Mouse (Mus musculus) right cerebral cortex, adult 2 months (tissue): ENCODE measurements around the gene Gdpgp1.

Experiments
- DNase-seq, 2 experiments: peaks; one replicate each; pipeline ENCODE4 v3.0.0; 2021 to 2022; ENCODE audit warnings: low spot score in 2 of 2

Gdpgp1 gene

GRCm38 (mm10) chr7:80221179-80221750 is 11.4 kb upstream of the Gdpgp1 start:
- DNase-seq, result no peak

GRCm38 (mm10) chr7:80227065-80227464 is 5.6 kb upstream of the Gdpgp1 start:
- no peak for DNase-seq

- DNase-seq, result no peak
Observed at GRCm38 (mm10) chr7:80230196-80230595, 2.5 kb upstream of the Gdpgp1 start.

- peak in 1 of 2 experiments; percentile 18 for DNase-seq
Observed at GRCm38 (mm10) chr7:80231971-80232488, 635 bp upstream of the Gdpgp1 start.

- no peak for DNase-seq
Observed at GRCm38 (mm10) chr7:80233799-80234198, 1.1 kb downstream of the Gdpgp1 start.

GRCm38 (mm10) chr7:80238542-80238941 is 5.9 kb downstream of the Gdpgp1 start:
- DNase-seq, result no peak

- no peak for DNase-seq
Observed at GRCm38 (mm10) chr7:80241661-80242060, 9.0 kb downstream of the Gdpgp1 start.

GRCm38 (mm10) chr7:80244851-80245250 is 12.2 kb downstream of the Gdpgp1 start:
- DNase-seq, result no peak

GRCm38 (mm10) chr7:80246148-80246721 is 13.6 kb downstream of the Gdpgp1 start, which contains the start of gene Ttll13:
Gene Ttll13, plus strand, starts transcription at chr7:80246376.
- DNase-seq, result peak; percentile 93 to 97

- DNase-seq, result no peak
Observed at GRCm38 (mm10) chr7:80246859-80247258, 14.2 kb downstream of the Gdpgp1 start.

- DNase-seq, result no peak
Observed at GRCm38 (mm10) chr7:80252437-80252836, 19.8 kb downstream of the Gdpgp1 start.

GRCm38 (mm10) chr7:80252886-80253285 is 20.2 kb downstream of the Gdpgp1 start:
- no peak for DNase-seq

- no peak for DNase-seq
Observed at GRCm38 (mm10) chr7:80255981-80256380, 23.3 kb downstream of the Gdpgp1 start.

GRCm38 (mm10) chr7:80257706-80258105 is 25.0 kb downstream of the Gdpgp1 start:
- no peak for DNase-seq

GRCm38 (mm10) chr7:80260625-80261371 is 28.1 kb downstream of the Gdpgp1 start, which contains the start of gene Ngrn:
Gene Ngrn, plus strand, starts transcription at chr7:80261215.
- DNase-seq, result peak; percentile 86 to 91

- DNase-seq, result peak; percentile 21 to 28
Observed at GRCm38 (mm10) chr7:80261372-80261990, 28.8 kb downstream of the Gdpgp1 start.

- DNase-seq, result no peak
Observed at GRCm38 (mm10) chr7:80264606-80265005, 31.9 kb downstream of the Gdpgp1 start.

- DNase-seq, result no peak
Observed at GRCm38 (mm10) chr7:80267764-80268163, 35.1 kb downstream of the Gdpgp1 start.

GRCm38 (mm10) chr7:80268897-80269750 is 36.5 kb downstream of the Gdpgp1 start, which contains the start of gene Vps33b:
Gene Vps33b, plus strand, starts transcription at chr7:80269649.
- peak; percentile 98 to 99 for DNase-seq

GRCm38 (mm10) chr7:80269751-80270255 is 37.1 kb downstream of the Gdpgp1 start:
- DNase-seq, result no peak

- DNase-seq, result no peak
Observed at GRCm38 (mm10) chr7:80273456-80273855, 40.8 kb downstream of the Gdpgp1 start.
